Mouse (Mus musculus) G1E (cell line): ENCODE measurements around the gene Adgrl2. TPM values are rescaled to one million over a fixed set of nuclear protein-coding genes. Genes with fewer than 3 reads are reported as not detected.

Experiments used
- ATAC-seq: 2 replicates; pipeline ENCODE4 v1.8.0; 2016; ENCODE audit warnings: mild to moderate bottlenecking; ENCODE audit not compliant: insufficient number of reproducible peaks, poor library complexity, low FRiP score, severe bottlenecking; ENCODE audit errors: extremely low read depth
- DNase-seq: peaks from one replicate; pipeline ENCODE4 v3.0.0; 2012; ENCODE audit warnings: low spot score
- H3K27me3 ChIP-seq: 2 replicates; pipeline ENCODE4 v1.6.1; 2012; ENCODE audit warnings: mild to moderate bottlenecking, low read length, inconsistent platforms; ENCODE audit not compliant: insufficient read depth
- H3K36me3 ChIP-seq: replicated peaks from 2 replicates; pipeline ENCODE3; 2012; ENCODE audit warnings: mild to moderate bottlenecking, inconsistent platforms
- H3K4me1 ChIP-seq: 2 replicates; pipeline ENCODE4 v1.6.1; 2012; ENCODE audit warnings: low read depth, low read length, inconsistent platforms, mixed read lengths; ENCODE audit not compliant: insufficient read depth
- H3K4me3 ChIP-seq: 2 replicates; pipeline ENCODE4 v1.5.1; 2012; ENCODE audit warnings: low read depth, mild to moderate bottlenecking, inconsistent platforms, low read length, moderate library complexity, mixed read lengths
- H3K9me3 ChIP-seq: replicated peaks from 2 replicates; pipeline ENCODE4 v1.6.1; 2012; ENCODE audit warnings: inconsistent platforms
- CTCF ChIP-seq: IDR thresholded peaks from 2 replicates; pipeline ENCODE4 v1.5.1; 2012; ENCODE audit warnings: low read depth, low read length, inconsistent platforms, mixed read lengths
- GATA1 ChIP-seq: IDR thresholded peaks from 2 replicates; pipeline ENCODE4 v1.6.1; 2012; ENCODE audit warnings: borderline replicate concordance, low read length, inconsistent platforms, mixed read lengths
- GATA2 ChIP-seq: IDR thresholded peaks from 2 replicates; pipeline ENCODE4 v1.6.1; 2012; ENCODE audit warnings: low read depth, low read length, inconsistent platforms, borderline replicate concordance
- POLR2AphosphoS5 ChIP-seq: IDR thresholded peaks from 2 replicates; pipeline ENCODE4 v1.6.1; 2012; ENCODE audit warnings: low read depth, low read length, inconsistent platforms; ENCODE audit not compliant: insufficient replicate concordance
- TAL1 ChIP-seq: conservative IDR thresholded peaks from 2 replicates; pipeline ENCODE4 v1.6.1; 2012; ENCODE audit warnings: low read depth, low read length, inconsistent platforms, mixed read lengths
- polyA plus RNA-seq: library from polyadenylated mRNA; stranded (reverse); fragments of >175 nt; gene quantifications from 2 replicates; pipeline ENCODE4 v1.2.3, GENCODE M21; 2012
- total RNA-seq, 2 experiments: library from RNA; stranded (forward) in 1 of 2; stranded (reverse) in 1 of 2; fragments of 200-1000 nt in 1 of 2; fragments of >200 nt in 1 of 2; fragmentation: Nextera tagmentation in 1 of 2; gene quantifications; 2 replicates each; pipeline ENCODE4 v1.2.3; 2014 to 2017

The Adgrl2 gene
- total and polyA plus RNA-seq, 3 experiments = 0.38 TPM; not detected in 2

GRCm38 (mm10) chr3:148907873-148908272, 82.5 kb downstream of the Adgrl2 start:
- no peak overlapping the region for H3K4me3 ChIP-seq
- H3K9me3 ChIP-seq = peaks cover 33% of the 10 kb centered on the region
- DNase-seq = no peak
- H3K4me1 ChIP-seq = no peaks in the 10 kb centered on the region
- H3K36me3 ChIP-seq = no peaks in the 10 kb centered on the region
- no peak for ATAC-seq
- TF ChIP-seq GATA1 (no peak), CTCF (no peak), TAL1 (no peak), POLR2AphosphoS5 (no peak), GATA2 (no peak)
- H3K27me3 ChIP-seq = no peaks in the 10 kb centered on the region

- Histone ChIP-seq H3K36me3 (no peaks in the 10 kb centered on the region), H3K4me3 (no peak overlapping the region), H3K27me3 (no peaks in the 10 kb centered on the region), H3K9me3 (peaks cover 32% of the 10 kb centered on the region), H3K4me1 (no peaks in the 10 kb centered on the region)
- no peak for TF ChIP-seq TAL1
- TF ChIP-seq GATA2 = no peak
- no peak for TF ChIP-seq POLR2AphosphoS5
- TF ChIP-seq CTCF = no peak
- no peak for TF ChIP-seq GATA1
- DNase-seq (no peak), ATAC-seq (no peak)
These were observed 83.2 kb downstream of the Adgrl2 start for GRCm38 (mm10) chr3:148907024-148907778.

- peaks cover 30% of the 10 kb centered on the region for H3K9me3 ChIP-seq
- H3K4me3 ChIP-seq = no peak overlapping the region
- no peaks in the 10 kb centered on the region for H3K36me3 ChIP-seq
- DNase-seq = no peak
- no peak for ATAC-seq
- no peaks in the 10 kb centered on the region for H3K27me3 ChIP-seq
- no peak for TF ChIP-seq POLR2AphosphoS5
- TF ChIP-seq GATA1 = no peak
- TF ChIP-seq CTCF = no peak
- TF ChIP-seq TAL1 = no peak
- no peak for TF ChIP-seq GATA2
- H3K4me1 ChIP-seq = no peaks in the 10 kb centered on the region
These were observed 84.2 kb downstream of the Adgrl2 start for GRCm38 (mm10) chr3:148905906-148906779.

- no peak for DNase-seq
- Histone ChIP-seq H3K36me3 (no peaks in the 10 kb centered on the region), H3K4me3 (no peak overlapping the region), H3K27me3 (no peaks in the 10 kb centered on the region), H3K9me3 (peaks cover 25% of the 10 kb centered on the region), H3K4me1 (no peaks in the 10 kb centered on the region)
- ATAC-seq = no peak
- TF ChIP-seq POLR2AphosphoS5 = no peak
- TF ChIP-seq CTCF = no peak
- no peak for TF ChIP-seq GATA2
- TF ChIP-seq GATA1 = no peak
- no peak for TF ChIP-seq TAL1
These were observed 84.9 kb downstream of the Adgrl2 start for GRCm38 (mm10) chr3:148905435-148905834.

GRCm38 (mm10) chr3:148899857-148900256, 90.5 kb downstream of the Adgrl2 start:
- ATAC-seq (no peak), DNase-seq (no peak)
- H3K36me3 ChIP-seq = no peaks in the 10 kb centered on the region
- no peak overlapping the region for H3K4me3 ChIP-seq
- TF ChIP-seq GATA2 = no peak
- TF ChIP-seq POLR2AphosphoS5 = no peak
- no peak for TF ChIP-seq GATA1
- TF ChIP-seq TAL1 = no peak
- TF ChIP-seq CTCF = no peak
- no peaks in the 10 kb centered on the region for H3K27me3 ChIP-seq
- peaks cover 39% of the 10 kb centered on the region for H3K9me3 ChIP-seq
- no peaks in the 10 kb centered on the region for H3K4me1 ChIP-seq

GRCm38 (mm10) chr3:148899416-148899815, 90.9 kb downstream of the Adgrl2 start:
- no peaks in the 10 kb centered on the region for H3K27me3 ChIP-seq
- DNase-seq (no peak), ATAC-seq (no peak)
- TF ChIP-seq GATA2 (no peak), TAL1 (no peak)
- H3K9me3 ChIP-seq = peaks cover 41% of the 10 kb centered on the region
- H3K4me3 ChIP-seq = no peak overlapping the region
- H3K36me3 ChIP-seq = no peaks in the 10 kb centered on the region
- no peaks in the 10 kb centered on the region for H3K4me1 ChIP-seq
